Mouse (Mus musculus) embryonic facial prominence, embryonic 13.5 days (tissue): ENCODE data around the gene Tcte2. TPM values are rescaled to one million over a fixed set of nuclear protein-coding genes. Genes with fewer than 3 reads are reported as not detected.
"Not testable (repeated sequence)": the region's sequence is repeated elsewhere in the genome, so short reads cannot be mapped to it uniquely, and the experiment has no call there.

Experiments
- ATAC-seq: fragments of 200-750 bp; cut with Nextera tagmentation; 2 replicates; pipeline ENCODE4 v1.8.0; 2017; ENCODE audit warnings: low read depth; ENCODE audit not compliant: insufficient number of reproducible peaks, insufficient read depth, low FRiP score, low TSS enrichment
- H3K27ac ChIP-seq: fragments of 300-500 bp; sonication (generic); 2 replicates; pipeline ENCODE4 v1.5.1; 2015; ENCODE audit warnings: moderate library complexity, mild to moderate bottlenecking, inconsistent platforms
- H3K27me3 ChIP-seq: fragments of 300-500 bp; sonication (generic); 2 replicates; pipeline ENCODE4 v1.6.1; 2015; ENCODE audit warnings: mild to moderate bottlenecking, inconsistent platforms
- H3K36me3 ChIP-seq: fragments of 300-500 bp; sonication (generic); 2 replicates; pipeline ENCODE4 v1.6.1; 2015; ENCODE audit warnings: mild to moderate bottlenecking, inconsistent platforms
- H3K4me1 ChIP-seq: fragments of 300-500 bp; sonication (generic); 2 replicates; pipeline ENCODE4 v1.6.1; 2015; ENCODE audit warnings: inconsistent platforms
- H3K4me2 ChIP-seq: fragments of 300-500 bp; sonication (generic); 2 replicates; pipeline ENCODE4 v1.6.1; 2015; ENCODE audit warnings: moderate library complexity, mild to moderate bottlenecking, inconsistent platforms
- H3K4me3 ChIP-seq: fragments of 300-500 bp; sonication (generic); 2 replicates; pipeline ENCODE4 v1.5.1; 2015; ENCODE audit warnings: mild to moderate bottlenecking, inconsistent platforms
- H3K9ac ChIP-seq: fragments of 300-500 bp; sonication (generic); 2 replicates; pipeline ENCODE4 v1.6.1; 2015; ENCODE audit warnings: mild to moderate bottlenecking, inconsistent platforms
- H3K9me3 ChIP-seq: fragments of 300-500 bp; sonication (generic); 2 replicates; pipeline ENCODE4 v1.6.1; 2016; ENCODE audit warnings: inconsistent platforms
- WGBS: fragments of 180-500 bp; shearing (Covaris S2); methylation state at CpG from one replicate; pipeline ENCODE4 v1.1.7; 2015; ENCODE audit warnings: mixed read lengths; 5-methylcytosine and 5-hydroxymethylcytosine counted together
- polyA plus RNA-seq: library from polyadenylated mRNA; unstranded; fragments of >200 nt; fragmentation: Nextera tagmentation; extraction: Ambion mirVana; gene quantifications from 2 replicates; pipeline ENCODE4 v1.2.1, GENCODE M21; 2015

Tcte2 gene
- 6.0 TPM in 2 replicates for polyA plus RNA-seq

- Histone ChIP-seq H3K36me3 (no peaks in the 10 kb centered on the region), H3K4me1 (peaks cover 21% of the 10 kb centered on the region), H3K27ac (peak within 1 kb of the TSS; percentile 77), H3K9me3 (no peaks in the 10 kb centered on the region), H3K4me2 (peak within 1 kb of the TSS; percentile 100), H3K9ac (peak within 1 kb of the TSS; percentile 87), H3K27me3 (no peaks in the 10 kb centered on the region), H3K4me3 (peak within 1 kb of the TSS; percentile 91)
- under 1% methylated on average over 72 of the region's 74 CpGs for WGBS
- no peak; the same call in 1 of the 2 replicates for ATAC-seq
Measured at GRCm38 (mm10) chr17:13761179-13761913, at the start of gene Tcte2. Tcte2 (minus strand) TSS chr17:13761825.

- Histone ChIP-seq H3K9me3 (no peaks in the 10 kb centered on the region), H3K27me3 (no peaks in the 10 kb centered on the region), H3K9ac (no peak overlapping the region), H3K36me3 (peaks cover 24% of the 10 kb centered on the region), H3K4me3 (no peak overlapping the region), H3K4me2 (no peak overlapping the region), H3K4me1 (no peaks in the 10 kb centered on the region), H3K27ac (no peak overlapping the region)
- ATAC-seq = no peak
- 96% methylated on average over 1 of the region's 1 CpGs for WGBS
Measured at GRCm38 (mm10) chr17:13806016-13806415, 44.4 kb upstream of the Tcte2 start.

- Histone ChIP-seq H3K4me3 (no peak overlapping the region), H3K9ac (no peak overlapping the region), H3K27me3 (no peaks in the 10 kb centered on the region), H3K27ac (no peak overlapping the region), H3K4me1 (no peaks in the 10 kb centered on the region), H3K9me3 (no peaks in the 10 kb centered on the region), H3K36me3 (peaks cover 15% of the 10 kb centered on the region), H3K4me2 (no peak overlapping the region)
- ATAC-seq = no peak
- WGBS = 64% methylated on average over 2 of the region's 2 CpGs
Measured at GRCm38 (mm10) chr17:13802836-13803408, 41.3 kb upstream of the Tcte2 start.

GRCm38 (mm10) chr17:13797691-13798090 lies 36.1 kb upstream of the Tcte2 start:
- H3K4me1 ChIP-seq = no peaks in the 10 kb centered on the region
- no peak for ATAC-seq
- H3K27ac ChIP-seq = no peak overlapping the region
- no peak overlapping the region for H3K4me3 ChIP-seq
- no peaks in the 10 kb centered on the region for H3K27me3 ChIP-seq
- no peaks in the 10 kb centered on the region for H3K36me3 ChIP-seq
- no peak overlapping the region for H3K4me2 ChIP-seq
- no peak overlapping the region for H3K9ac ChIP-seq
- 72% methylated on average over 1 of the region's 1 CpGs for WGBS
- H3K9me3 ChIP-seq = no peaks in the 10 kb centered on the region

GRCm38 (mm10) chr17:13790033-13790432 lies 28.4 kb upstream of the Tcte2 start:
- H3K27me3 ChIP-seq, H3K4me2 ChIP-seq, H3K36me3 ChIP-seq, H3K27ac ChIP-seq, H3K4me3 ChIP-seq, H3K9ac ChIP-seq, ATAC-seq, H3K9me3 ChIP-seq, H3K4me1 ChIP-seq: not testable (repeated sequence)
- WGBS = 95% methylated on average over 2 of the region's 2 CpGs

- ATAC-seq = no peak
- H3K9ac ChIP-seq = no peak overlapping the region
- H3K4me1 ChIP-seq = no peaks in the 10 kb centered on the region
- H3K9me3 ChIP-seq = peaks cover 3% of the 10 kb centered on the region; the same call in 1 of the 2 replicates
- H3K4me2 ChIP-seq = no peak overlapping the region
- H3K36me3 ChIP-seq = no peaks in the 10 kb centered on the region
- H3K27me3 ChIP-seq = no peaks in the 10 kb centered on the region
- 61% methylated on average over 1 of the region's 1 CpGs for WGBS
- H3K27ac ChIP-seq = no peak overlapping the region
- H3K4me3 ChIP-seq = no peak overlapping the region
Measured at GRCm38 (mm10) chr17:13783469-13783868, 21.8 kb upstream of the Tcte2 start.

GRCm38 (mm10) chr17:13781948-13782347 lies 20.3 kb upstream of the Tcte2 start:
- Histone ChIP-seq H3K27me3 (no peaks in the 10 kb centered on the region), H3K36me3 (no peaks in the 10 kb centered on the region), H3K9me3 (peaks cover 3% of the 10 kb centered on the region; the same call in 1 of the 2 replicates), H3K4me2 (no peak overlapping the region), H3K4me3 (no peak overlapping the region), H3K4me1 (no peaks in the 10 kb centered on the region), H3K27ac (no peak overlapping the region), H3K9ac (no peak overlapping the region)
- 88% methylated on average over 5 of the region's 5 CpGs for WGBS
- ATAC-seq = no peak

GRCm38 (mm10) chr17:13778865-13779264 lies 17.2 kb upstream of the Tcte2 start:
- H3K4me2 ChIP-seq = no peak overlapping the region
- no peak overlapping the region for H3K4me3 ChIP-seq
- H3K9ac ChIP-seq = no peak overlapping the region
- H3K4me1 ChIP-seq = no peaks in the 10 kb centered on the region
- no peaks in the 10 kb centered on the region for H3K27me3 ChIP-seq
- peaks cover 3% of the 10 kb centered on the region; the same call in 1 of the 2 replicates for H3K9me3 ChIP-seq
- H3K27ac ChIP-seq = no peak overlapping the region
- WGBS = 98% methylated on average over 1 of the region's 1 CpGs
- H3K36me3 ChIP-seq = no peaks in the 10 kb centered on the region
- no peak for ATAC-seq

- no peaks in the 10 kb centered on the region for H3K27me3 ChIP-seq
- no peak overlapping the region for H3K27ac ChIP-seq
- no peak overlapping the region for H3K4me3 ChIP-seq
- no peaks in the 10 kb centered on the region for H3K36me3 ChIP-seq
- H3K4me1 ChIP-seq = no peaks in the 10 kb centered on the region
- ATAC-seq = no peak
- H3K9me3 ChIP-seq = peaks cover 3% of the 10 kb centered on the region; the same call in 1 of the 2 replicates
- no peak overlapping the region for H3K4me2 ChIP-seq
- H3K9ac ChIP-seq = no peak overlapping the region
- WGBS = 87% methylated on average over 2 of the region's 2 CpGs
Measured at GRCm38 (mm10) chr17:13777676-13778075, 16.1 kb upstream of the Tcte2 start.

GRCm38 (mm10) chr17:13769256-13769655 lies 7.6 kb upstream of the Tcte2 start:
- H3K27ac ChIP-seq = no peak overlapping the region
- H3K27me3 ChIP-seq = no peaks in the 10 kb centered on the region
- ATAC-seq = no peak
- no peak overlapping the region for H3K4me2 ChIP-seq
- no peaks in the 10 kb centered on the region for H3K36me3 ChIP-seq
- H3K9ac ChIP-seq = no peak overlapping the region
- no peaks in the 10 kb centered on the region for H3K4me1 ChIP-seq
- H3K9me3 ChIP-seq = no peaks in the 10 kb centered on the region
- H3K4me3 ChIP-seq = no peak overlapping the region
- 88% methylated on average over 3 of the region's 3 CpGs for WGBS

- no peak for ATAC-seq
- H3K9me3 ChIP-seq = no peaks in the 10 kb centered on the region
- 91% methylated on average over 1 of the region's 1 CpGs for WGBS
- no peaks in the 10 kb centered on the region for H3K36me3 ChIP-seq
- no peaks in the 10 kb centered on the region for H3K27me3 ChIP-seq
- no peak overlapping the region for H3K4me2 ChIP-seq
- no peak overlapping the region for H3K27ac ChIP-seq
- H3K4me1 ChIP-seq = no peaks in the 10 kb centered on the region
- H3K4me3 ChIP-seq = no peak overlapping the region
- H3K9ac ChIP-seq = no peak overlapping the region
Measured at GRCm38 (mm10) chr17:13768531-13768930, 6.9 kb upstream of the Tcte2 start.

- not testable (repeated sequence) for H3K4me1 ChIP-seq, H3K27me3 ChIP-seq, H3K9me3 ChIP-seq, H3K27ac ChIP-seq, H3K4me2 ChIP-seq, H3K4me3 ChIP-seq, H3K9ac ChIP-seq, H3K36me3 ChIP-seq, ATAC-seq
- 97% methylated on average over 2 of the region's 2 CpGs for WGBS
Measured at GRCm38 (mm10) chr17:13764911-13765310, 3.3 kb upstream of the Tcte2 start.
